Mouse (Mus musculus) embryonic fibroblast, embryonic 13.5 days (primary cell): ENCODE results near the gene Commd7.

Source experiments
- CTCF ChIP-seq: IDR thresholded peaks from 2 replicates; pipeline ENCODE4 v1.5.1; 2011; ENCODE audit warnings: mild to moderate bottlenecking, control low read depth, low read length, moderate library complexity, borderline replicate concordance; ENCODE audit not compliant: insufficient read depth
- POLR2A ChIP-seq: IDR thresholded peaks from 2 replicates; pipeline ENCODE4 v1.6.1; 2011; ENCODE audit warnings: low read depth, mild to moderate bottlenecking, control low read depth, low read length, moderate library complexity

DNA sequence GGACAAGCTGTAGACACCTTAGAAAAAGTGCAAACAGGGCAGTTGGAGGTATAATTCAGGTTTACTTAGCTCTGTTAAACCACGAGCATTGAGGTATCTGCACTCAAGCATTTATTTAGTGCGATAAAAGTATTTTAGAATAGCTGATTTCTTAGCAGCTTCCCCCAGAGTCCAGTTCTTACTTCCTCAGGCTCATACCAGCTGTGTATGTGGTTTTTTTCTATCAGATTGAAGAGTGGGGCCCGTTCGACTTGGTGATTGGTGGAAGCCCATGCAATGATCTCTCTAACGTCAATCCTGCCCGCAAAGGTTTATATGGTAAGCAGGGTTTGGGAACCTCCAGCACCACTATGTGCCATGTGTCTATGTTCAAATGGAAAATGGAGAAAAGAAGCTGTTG, 44.4 kb upstream of the Commd7 start:
- TF ChIP-seq POLR2A (no peak), CTCF (no peak)
